Mouse (Mus musculus) G1E (cell line): ENCODE measurements at regions not wholly inside any gene's neighbourhood (a gene's known extent, or its start where the extent isn't known, plus 50 kb on each side); places are given as distances from the start of the nearest gene placed in this dataset.
A peak's percentile ranks its signal among the peaks of the same experiment; 100 is the strongest.
"Not testable (repeated sequence)": the region's sequence is repeated elsewhere in the genome, so short reads cannot be mapped to it uniquely, and the experiment has no call there.

Experiments
- ATAC-seq: 2 replicates; pipeline ENCODE4 v1.8.0; 2016; ENCODE audit warnings: mild to moderate bottlenecking; ENCODE audit not compliant: insufficient number of reproducible peaks, poor library complexity, low FRiP score, severe bottlenecking; ENCODE audit errors: extremely low read depth
- DNase-seq: peaks from one replicate; pipeline ENCODE4 v3.0.0; 2012; ENCODE audit warnings: low spot score
- H3K27me3 ChIP-seq: 2 replicates; pipeline ENCODE4 v1.6.1; 2012; ENCODE audit warnings: mild to moderate bottlenecking, low read length, inconsistent platforms; ENCODE audit not compliant: insufficient read depth
- H3K36me3 ChIP-seq: replicated peaks from 2 replicates; pipeline ENCODE3; 2012; ENCODE audit warnings: mild to moderate bottlenecking, inconsistent platforms
- H3K4me1 ChIP-seq: 2 replicates; pipeline ENCODE4 v1.6.1; 2012; ENCODE audit warnings: low read depth, low read length, inconsistent platforms, mixed read lengths; ENCODE audit not compliant: insufficient read depth
- H3K4me3 ChIP-seq: 2 replicates; pipeline ENCODE4 v1.5.1; 2012; ENCODE audit warnings: low read depth, mild to moderate bottlenecking, inconsistent platforms, low read length, moderate library complexity, mixed read lengths
- H3K9me3 ChIP-seq: replicated peaks from 2 replicates; pipeline ENCODE4 v1.6.1; 2012; ENCODE audit warnings: inconsistent platforms
- CTCF ChIP-seq: IDR thresholded peaks from 2 replicates; pipeline ENCODE4 v1.5.1; 2012; ENCODE audit warnings: low read depth, low read length, inconsistent platforms, mixed read lengths
- GATA1 ChIP-seq: IDR thresholded peaks from 2 replicates; pipeline ENCODE4 v1.6.1; 2012; ENCODE audit warnings: borderline replicate concordance, low read length, inconsistent platforms, mixed read lengths
- GATA2 ChIP-seq: IDR thresholded peaks from 2 replicates; pipeline ENCODE4 v1.6.1; 2012; ENCODE audit warnings: low read depth, low read length, inconsistent platforms, borderline replicate concordance
- POLR2AphosphoS5 ChIP-seq: IDR thresholded peaks from 2 replicates; pipeline ENCODE4 v1.6.1; 2012; ENCODE audit warnings: low read depth, low read length, inconsistent platforms; ENCODE audit not compliant: insufficient replicate concordance
- TAL1 ChIP-seq: conservative IDR thresholded peaks from 2 replicates; pipeline ENCODE4 v1.6.1; 2012; ENCODE audit warnings: low read depth, low read length, inconsistent platforms, mixed read lengths

DNA sequence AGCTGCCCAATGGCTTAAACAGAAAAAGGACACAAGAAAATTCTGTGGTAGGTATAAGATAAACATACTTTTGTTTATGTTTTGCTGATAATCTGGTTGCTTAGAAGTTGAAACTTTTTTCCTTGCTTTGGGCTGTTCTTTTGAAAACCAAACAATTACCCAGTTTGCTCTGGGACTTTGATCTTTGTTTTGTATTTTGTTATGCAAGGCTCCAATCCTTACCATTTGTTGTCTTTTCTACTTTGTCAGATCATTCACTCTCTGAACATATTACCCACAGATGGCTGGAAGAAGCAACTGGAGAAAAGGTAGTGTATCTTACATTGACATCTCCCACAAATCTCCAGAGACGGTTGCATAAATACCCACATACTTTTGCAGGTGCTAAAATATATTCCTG is 203.1 kb upstream of the Zfp960 start:
- no peak for ATAC-seq
- H3K27me3 ChIP-seq = no peaks in the 10 kb centered on the region
- DNase-seq = no peak
- no peak for TF ChIP-seq TAL1
- no peak for TF ChIP-seq CTCF
- no peak for TF ChIP-seq POLR2AphosphoS5
- TF ChIP-seq GATA1 = no peak
- TF ChIP-seq GATA2 = no peak
- H3K4me1 ChIP-seq = no peaks in the 10 kb centered on the region
- H3K4me3 ChIP-seq = no peak overlapping the region
- no peaks in the 10 kb centered on the region for H3K9me3 ChIP-seq
- H3K36me3 ChIP-seq = no peaks in the 10 kb centered on the region

DNA sequence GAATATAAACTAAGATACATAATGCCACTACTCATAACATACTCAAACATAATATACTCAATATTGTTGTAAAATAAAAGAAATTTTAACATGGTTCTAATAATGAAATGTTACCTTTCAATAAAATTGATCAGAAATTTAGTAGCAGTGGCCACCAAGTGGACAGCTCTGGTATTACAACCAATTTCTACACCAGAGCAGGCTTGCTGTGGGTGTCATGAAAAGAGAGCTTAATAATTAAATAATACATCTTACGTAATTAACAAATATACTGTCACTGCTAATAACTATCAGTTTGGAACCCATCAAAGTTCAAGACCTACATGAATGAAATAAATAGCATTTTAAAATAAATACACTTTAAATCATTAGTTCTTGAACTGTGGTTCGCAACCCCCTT is 163.1 kb upstream of the Zfp960 start:
- ATAC-seq (0 out of 2 replicates have a peak, but pooled peaks have one; percentile 40), DNase-seq (peak; percentile 0)
- no peak for TF ChIP-seq GATA2
- TF ChIP-seq TAL1 = no peak
- TF ChIP-seq GATA1 = no peak
- TF ChIP-seq POLR2AphosphoS5 = no peak
- TF ChIP-seq CTCF = no peak
- no peaks in the 10 kb centered on the region for H3K9me3 ChIP-seq
- no peak overlapping the region for H3K4me3 ChIP-seq
- no peaks in the 10 kb centered on the region for H3K27me3 ChIP-seq
- H3K4me1 ChIP-seq = no peaks in the 10 kb centered on the region
- no peaks in the 10 kb centered on the region for H3K36me3 ChIP-seq

DNA sequence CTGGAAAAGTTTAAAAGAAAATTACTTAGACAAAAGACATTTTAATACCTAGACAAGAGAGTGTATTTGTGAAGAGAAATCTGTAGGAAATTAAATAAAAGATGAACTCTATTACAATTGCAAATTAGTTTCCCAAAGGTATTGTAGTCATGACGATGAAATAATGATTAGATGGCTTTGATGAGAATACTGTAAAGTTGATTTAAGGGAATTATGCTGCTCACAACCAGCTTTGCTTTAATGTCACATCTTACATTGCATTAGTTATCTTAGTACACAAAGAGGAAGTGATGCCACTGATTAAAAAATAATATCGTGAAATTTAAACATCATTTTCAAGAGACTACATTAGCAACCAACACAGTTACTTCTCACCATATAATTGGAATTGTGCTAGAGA is 145.7 kb upstream of the Zfp960 start:
- no peaks in the 10 kb centered on the region for H3K9me3 ChIP-seq
- H3K4me1 ChIP-seq = no peaks in the 10 kb centered on the region
- ATAC-seq = no peak
- no peaks in the 10 kb centered on the region for H3K27me3 ChIP-seq
- TF ChIP-seq GATA1 (no peak), CTCF (no peak), POLR2AphosphoS5 (no peak), GATA2 (no peak)
- no peaks in the 10 kb centered on the region for H3K36me3 ChIP-seq
- no peak for DNase-seq
- H3K4me3 ChIP-seq = no peak overlapping the region

DNA sequence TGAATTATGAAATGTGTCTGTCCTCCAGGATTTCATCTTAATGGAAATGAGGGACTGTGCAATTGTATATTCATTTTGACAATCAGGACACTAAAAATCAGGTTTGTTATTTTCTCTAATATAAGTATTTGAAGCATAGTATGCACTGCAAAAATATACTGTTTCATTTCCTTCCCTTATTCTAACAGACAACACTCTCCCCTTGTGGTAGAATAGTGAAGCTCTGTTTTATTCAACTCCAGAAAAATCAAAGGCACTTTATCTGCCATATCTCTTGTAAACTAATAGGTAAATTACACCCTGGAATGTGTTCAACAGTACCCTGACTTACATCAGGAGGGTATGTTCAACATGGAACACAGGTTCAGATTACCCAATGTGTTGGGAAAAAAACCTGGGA is 137.7 kb upstream of the Zfp960 start:
- DNase-seq = no peak
- Histone ChIP-seq H3K36me3 (no peaks in the 10 kb centered on the region), H3K4me3 (no peak overlapping the region), H3K4me1 (no peaks in the 10 kb centered on the region), H3K9me3 (no peaks in the 10 kb centered on the region), H3K27me3 (no peaks in the 10 kb centered on the region)
- TF ChIP-seq GATA1 (no peak), TAL1 (no peak), GATA2 (no peak), CTCF (no peak), POLR2AphosphoS5 (no peak)
- ATAC-seq = no peak

DNA sequence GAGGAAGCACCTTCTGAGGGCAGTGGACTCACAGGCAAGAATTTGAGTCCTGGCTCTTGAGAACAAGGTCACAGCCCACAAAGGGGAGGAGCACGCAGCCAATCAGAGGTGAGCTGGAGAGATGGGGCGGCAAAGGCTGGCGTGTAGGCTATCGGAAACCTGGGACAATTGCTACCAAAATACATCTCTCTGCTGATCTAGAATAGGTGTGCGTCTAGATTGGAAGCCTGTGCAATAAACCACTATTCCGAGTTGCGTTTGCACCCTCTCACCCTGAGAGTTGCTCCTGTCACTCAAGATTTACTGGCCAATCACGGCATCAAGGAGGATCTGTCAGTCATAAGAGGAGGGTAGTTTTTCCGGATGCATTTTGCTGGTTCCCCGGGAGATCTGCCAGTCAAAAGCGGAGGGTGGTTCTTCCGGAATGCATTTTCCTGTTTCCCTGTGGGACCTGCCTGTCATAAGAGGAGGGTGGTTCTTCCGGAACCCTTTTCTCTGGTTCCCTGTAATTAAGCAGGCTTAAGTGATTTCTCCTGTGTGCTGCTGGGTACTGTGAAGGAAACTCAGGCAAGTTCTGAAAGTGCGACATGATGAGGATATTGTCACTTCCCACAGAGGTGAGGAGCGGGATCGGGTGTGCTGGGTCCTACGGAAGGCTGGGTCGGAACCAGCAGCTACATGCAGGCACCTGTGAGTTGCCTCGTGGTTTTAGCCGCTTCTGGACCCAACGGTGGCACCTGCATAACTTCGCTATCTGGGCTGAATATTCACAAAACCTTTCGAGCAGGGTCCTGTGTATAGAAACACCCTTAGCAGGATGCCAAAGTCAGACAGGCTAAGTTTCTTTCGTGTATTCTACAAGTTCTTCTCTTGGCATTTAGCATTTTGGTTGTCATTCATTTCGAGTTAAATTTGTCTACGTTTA is 112.6 kb upstream of the Zfp960 start:
- H3K9me3 ChIP-seq, H3K27me3 ChIP-seq, H3K36me3 ChIP-seq, H3K4me1 ChIP-seq: not testable (repeated sequence)
- peak; percentile 100 for ATAC-seq
- H3K4me3 ChIP-seq = peak overlapping the region; percentile 68
- peak; percentile 45 for DNase-seq

DNA sequence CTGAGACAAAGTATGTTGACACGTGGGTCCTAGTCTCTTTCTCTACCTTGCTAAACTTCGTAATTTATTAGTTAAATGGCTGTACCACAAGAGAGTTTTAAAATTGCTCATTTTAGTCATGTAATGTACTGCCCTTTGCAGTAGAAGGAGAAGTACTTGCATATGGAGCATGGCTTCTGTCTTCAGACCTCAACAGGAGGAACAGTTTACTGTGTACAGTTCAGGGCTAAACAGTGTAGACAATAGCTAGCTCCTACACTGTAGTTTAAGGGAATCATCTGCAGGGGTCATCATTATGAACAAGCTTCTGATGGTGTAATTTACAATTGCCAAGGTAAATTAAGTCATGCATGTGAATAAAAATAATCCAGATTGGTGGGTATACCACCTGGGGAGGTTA is 111.8 kb upstream of the Zfp960 start:
- 0 out of 2 replicates have a peak, but pooled peaks have one; percentile 23 for ATAC-seq
- H3K27me3 ChIP-seq, DNase-seq, H3K9me3 ChIP-seq, H3K36me3 ChIP-seq, H3K4me1 ChIP-seq: not testable (repeated sequence)
- H3K4me3 ChIP-seq = peak overlapping the region; percentile 68; the same call in 1 of the 2 replicates

DNA sequence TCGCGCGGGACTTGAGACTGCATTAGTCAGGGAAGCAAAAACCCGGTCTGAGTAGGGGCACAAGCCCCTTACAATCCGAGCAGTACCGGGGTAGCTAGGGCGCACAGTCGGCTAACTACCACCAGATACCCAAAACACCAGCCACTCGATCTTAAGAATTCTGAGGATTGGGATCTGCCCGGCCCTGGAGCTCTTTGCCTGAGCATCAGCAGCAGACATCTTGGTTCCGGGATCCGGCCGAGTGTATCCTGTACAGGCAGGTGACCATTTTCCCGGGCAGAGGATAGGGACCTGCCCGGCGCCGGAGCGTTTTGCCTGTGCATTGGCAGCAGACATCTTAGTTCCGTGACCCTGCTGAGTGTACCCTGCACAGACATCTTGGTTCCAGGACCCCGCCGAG is 66.7 kb upstream of the Zfp960 start:
- H3K9me3 ChIP-seq, ATAC-seq, H3K36me3 ChIP-seq, DNase-seq, H3K27me3 ChIP-seq, H3K4me1 ChIP-seq, H3K4me3 ChIP-seq: not testable (repeated sequence)

DNA sequence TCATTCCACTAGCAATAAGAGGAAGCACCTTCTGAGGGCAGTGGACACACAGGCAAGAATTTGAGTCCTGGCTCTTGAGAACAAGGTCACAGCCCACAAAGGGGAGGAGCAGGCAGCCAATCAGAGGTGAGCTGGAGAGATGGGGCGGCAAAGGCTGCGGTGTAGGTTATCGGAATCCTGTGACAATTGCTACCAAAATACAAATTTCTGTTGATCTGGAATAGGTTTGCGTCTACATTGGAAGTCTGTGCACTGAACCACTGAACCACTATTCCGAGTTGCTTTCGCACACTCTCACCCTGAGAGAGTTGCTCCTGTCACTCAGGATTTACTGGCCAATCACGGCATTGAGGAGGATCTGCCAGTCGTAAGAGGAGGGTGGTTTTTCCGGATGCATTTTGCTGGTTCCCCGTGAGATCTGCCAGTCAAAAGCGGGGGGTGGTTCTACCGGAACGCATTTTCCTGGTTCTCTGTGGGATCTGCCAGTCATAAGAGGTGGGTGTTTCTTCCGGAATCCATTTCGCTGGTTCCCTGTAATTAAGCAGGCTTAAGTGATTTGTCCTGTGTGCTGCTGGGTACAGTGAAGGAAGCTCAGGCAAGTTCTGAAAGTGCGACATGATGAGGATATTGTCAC is 59.2 kb upstream of the Zfp960 start:
- not testable (repeated sequence) for H3K4me1 ChIP-seq, H3K9me3 ChIP-seq, H3K36me3 ChIP-seq, H3K27me3 ChIP-seq
- peak overlapping the region; percentile 70 for H3K4me3 ChIP-seq
- ATAC-seq = peak; percentile 100
- DNase-seq = peak; percentile 86

DNA sequence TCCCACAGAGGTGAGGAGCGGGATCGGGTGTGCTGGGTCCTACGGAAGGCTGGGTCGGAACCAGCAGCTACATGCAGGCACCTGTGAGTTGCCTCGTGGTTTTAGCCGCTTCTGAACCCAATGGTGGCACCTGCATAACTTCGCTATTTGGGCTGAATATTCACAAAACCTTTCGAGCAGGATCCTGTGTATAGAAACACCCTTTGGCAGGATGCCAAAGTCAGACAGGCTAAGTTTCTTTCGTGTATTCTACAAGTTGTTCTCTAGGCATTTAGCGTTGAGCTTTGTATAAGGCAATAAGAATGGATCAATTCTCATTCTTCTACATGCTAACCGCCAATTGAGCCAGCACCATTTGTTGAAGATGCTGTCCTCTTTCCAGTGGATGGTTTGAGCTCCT is 58.6 kb upstream of the Zfp960 start:
- not testable (repeated sequence) for H3K36me3 ChIP-seq, ATAC-seq, H3K4me1 ChIP-seq, H3K9me3 ChIP-seq, DNase-seq, H3K27me3 ChIP-seq
- H3K4me3 ChIP-seq = peak overlapping the region; percentile 70
